Mouse (Mus musculus) limb, embryonic 15.5 days (tissue): ENCODE data around the gene Agbl2. TPM values are rescaled to one million over a fixed set of nuclear protein-coding genes. Genes with fewer than 3 reads are reported as not detected.

Source experiments
- ATAC-seq: fragments of 200-750 bp; cut with Nextera tagmentation; 2 replicates; pipeline ENCODE4 v1.8.0; 2017; ENCODE audit warnings: low read depth, moderate TSS enrichment; ENCODE audit not compliant: insufficient number of reproducible peaks, low FRiP score, low TSS enrichment
- H3K27ac ChIP-seq: fragments of 300-500 bp; sonication (generic); 2 replicates; pipeline ENCODE4 v1.5.1; 2015; ENCODE audit warnings: moderate library complexity, mild to moderate bottlenecking, inconsistent platforms
- H3K27me3 ChIP-seq: fragments of 300-500 bp; sonication (generic); 2 replicates; pipeline ENCODE4 v1.6.1; 2015; ENCODE audit warnings: inconsistent platforms
- H3K36me3 ChIP-seq: fragments of 300-500 bp; sonication (generic); 2 replicates; pipeline ENCODE4 v1.6.1; 2015; ENCODE audit warnings: inconsistent platforms
- H3K4me1 ChIP-seq: fragments of 300-500 bp; sonication (generic); 2 replicates; pipeline ENCODE4 v1.6.1; 2015; ENCODE audit warnings: inconsistent platforms
- H3K4me2 ChIP-seq: fragments of 300-500 bp; sonication (generic); 2 replicates; pipeline ENCODE4 v1.6.1; 2015; ENCODE audit warnings: mild to moderate bottlenecking, inconsistent platforms
- H3K4me3 ChIP-seq: fragments of 300-500 bp; sonication (generic); 2 replicates; pipeline ENCODE4 v1.5.1; 2015; ENCODE audit warnings: mild to moderate bottlenecking, inconsistent platforms
- H3K9ac ChIP-seq: fragments of 300-500 bp; sonication (generic); 2 replicates; pipeline ENCODE4 v1.6.1; 2015; ENCODE audit warnings: inconsistent platforms
- H3K9me3 ChIP-seq: fragments of 300-500 bp; sonication (generic); 2 replicates; pipeline ENCODE4 v1.6.1; 2016; ENCODE audit warnings: inconsistent platforms
- WGBS: fragments of 180-500 bp; shearing (Covaris S2); methylation state at CpG from one replicate; pipeline ENCODE4 v1.1.7; 2015; 5-methylcytosine and 5-hydroxymethylcytosine counted together
- polyA plus RNA-seq: library from polyadenylated mRNA; unstranded; fragments of >200 nt; fragmentation: Nextera tagmentation; extraction: Ambion mirVana; gene quantifications from 2 replicates; pipeline ENCODE4 v1.2.1, GENCODE M21; 2015

The Agbl2 gene
- polyA plus RNA-seq, 1 experiment from 2014 or later = 1.2 TPM

- H3K27me3 ChIP-seq = no peaks in the 10 kb centered on the region
- H3K4me1 ChIP-seq = peaks cover 11% of the 10 kb centered on the region
- peak within 1 kb of the TSS; percentile 90 for H3K4me3 ChIP-seq
- peak within 1 kb of the TSS; percentile 84 for H3K9ac ChIP-seq
- peaks cover 20% of the 10 kb centered on the region for H3K36me3 ChIP-seq
- peak; percentile 92 for ATAC-seq
- peak within 1 kb of the TSS; percentile 67 for H3K4me2 ChIP-seq
- under 1% methylated on average over 67 of the region's 67 CpGs for WGBS
- no peaks in the 10 kb centered on the region for H3K9me3 ChIP-seq
- H3K27ac ChIP-seq = peak within 1 kb of the TSS; percentile 82
Measured at GRCm38 (mm10) chr2:90846955-90847680, 64.6 kb downstream of the Agbl2 start, which contains the start of gene Mtch2. Mtch2 (plus strand) TSS chr2:90847155.

DNA sequence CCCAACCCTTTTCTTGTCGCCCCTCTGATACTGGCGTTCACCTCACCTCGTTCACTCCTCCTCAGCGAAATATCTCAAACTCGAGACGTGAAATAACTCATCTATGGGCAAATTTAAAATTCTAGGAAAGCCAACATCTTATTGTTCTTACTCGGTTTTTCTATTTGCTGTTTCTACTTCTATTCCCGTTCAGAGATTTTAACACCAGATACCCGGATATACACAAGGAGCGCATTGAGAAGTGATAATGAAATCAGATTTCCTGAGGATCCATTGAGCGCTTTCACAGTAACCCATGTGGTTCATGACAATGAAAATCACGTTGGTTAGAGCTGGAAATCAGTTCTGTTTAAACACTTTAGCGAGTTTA is 65.1 kb downstream of the Agbl2 start:
- no peak for ATAC-seq
- H3K9me3 ChIP-seq = no peaks in the 10 kb centered on the region
- peak overlapping the region; percentile 90 for H3K4me3 ChIP-seq
- peak overlapping the region; percentile 84 for H3K9ac ChIP-seq
- under 1% methylated on average over 13 of the region's 13 CpGs for WGBS
- H3K4me2 ChIP-seq = peak overlapping the region; percentile 67
- peaks cover 26% of the 10 kb centered on the region for H3K36me3 ChIP-seq
- peak overlapping the region; percentile 82 for H3K27ac ChIP-seq
- no peaks in the 10 kb centered on the region for H3K27me3 ChIP-seq
- peaks cover 11% of the 10 kb centered on the region for H3K4me1 ChIP-seq

- no peaks in the 10 kb centered on the region for H3K27me3 ChIP-seq
- H3K4me3 ChIP-seq = peak overlapping the region; percentile 90
- peak overlapping the region; percentile 67 for H3K4me2 ChIP-seq
- H3K27ac ChIP-seq = no peak overlapping the region
- ATAC-seq = no peak
- 82% methylated on average over 5 of the region's 5 CpGs for WGBS
- H3K36me3 ChIP-seq = peaks cover 32% of the 10 kb centered on the region
- H3K9ac ChIP-seq = no peak overlapping the region
- no peaks in the 10 kb centered on the region for H3K9me3 ChIP-seq
- peaks cover 11% of the 10 kb centered on the region for H3K4me1 ChIP-seq
Measured at GRCm38 (mm10) chr2:90848331-90848730, 65.8 kb downstream of the Agbl2 start.

- Histone ChIP-seq H3K36me3 (peaks cover 44% of the 10 kb centered on the region), H3K9me3 (no peaks in the 10 kb centered on the region), H3K27me3 (no peaks in the 10 kb centered on the region), H3K9ac (no peak overlapping the region), H3K4me2 (no peak overlapping the region), H3K27ac (no peak overlapping the region), H3K4me1 (peaks cover 11% of the 10 kb centered on the region), H3K4me3 (no peak overlapping the region)
- ATAC-seq = no peak
- WGBS = 94% methylated on average over 1 of the region's 1 CpGs
Measured at GRCm38 (mm10) chr2:90850401-90850800, 67.9 kb downstream of the Agbl2 start.

- ATAC-seq = no peak
- no peak overlapping the region for H3K27ac ChIP-seq
- no peaks in the 10 kb centered on the region for H3K9me3 ChIP-seq
- no peaks in the 10 kb centered on the region for H3K27me3 ChIP-seq
- 90% methylated on average over 2 of the region's 2 CpGs for WGBS
- H3K4me2 ChIP-seq = no peak overlapping the region
- peaks cover 63% of the 10 kb centered on the region for H3K36me3 ChIP-seq
- no peak overlapping the region for H3K4me3 ChIP-seq
- H3K9ac ChIP-seq = no peak overlapping the region
- H3K4me1 ChIP-seq = no peaks in the 10 kb centered on the region
Measured at GRCm38 (mm10) chr2:90861486-90861885, 79.0 kb downstream of the Agbl2 start.

DNA sequence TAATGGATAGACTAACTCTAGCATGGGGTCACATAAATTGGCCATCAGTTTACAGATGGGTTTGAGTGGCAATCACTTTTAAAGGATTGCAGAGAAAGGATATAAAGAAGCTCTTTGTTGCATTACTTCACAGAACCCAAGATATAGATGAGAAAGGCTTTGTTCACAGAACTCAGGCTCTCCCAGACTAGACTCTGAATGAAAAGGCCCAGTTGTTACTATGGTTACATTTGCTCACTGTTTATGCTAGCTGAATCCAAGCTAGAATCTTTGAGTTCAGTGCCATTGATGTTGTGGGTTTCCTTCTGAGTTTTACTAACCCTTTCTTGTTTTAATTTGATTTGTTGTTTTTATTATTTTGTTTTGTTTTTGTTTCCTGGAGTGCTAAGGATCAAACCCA is 81.7 kb downstream of the Agbl2 start:
- no peak overlapping the region for H3K27ac ChIP-seq
- no peaks in the 10 kb centered on the region for H3K4me1 ChIP-seq
- ATAC-seq = no peak
- no peak overlapping the region for H3K9ac ChIP-seq
- H3K9me3 ChIP-seq = no peaks in the 10 kb centered on the region
- H3K36me3 ChIP-seq = peaks cover 68% of the 10 kb centered on the region
- H3K27me3 ChIP-seq = no peaks in the 10 kb centered on the region
- H3K4me2 ChIP-seq = no peak overlapping the region
- no peak overlapping the region for H3K4me3 ChIP-seq

DNA sequence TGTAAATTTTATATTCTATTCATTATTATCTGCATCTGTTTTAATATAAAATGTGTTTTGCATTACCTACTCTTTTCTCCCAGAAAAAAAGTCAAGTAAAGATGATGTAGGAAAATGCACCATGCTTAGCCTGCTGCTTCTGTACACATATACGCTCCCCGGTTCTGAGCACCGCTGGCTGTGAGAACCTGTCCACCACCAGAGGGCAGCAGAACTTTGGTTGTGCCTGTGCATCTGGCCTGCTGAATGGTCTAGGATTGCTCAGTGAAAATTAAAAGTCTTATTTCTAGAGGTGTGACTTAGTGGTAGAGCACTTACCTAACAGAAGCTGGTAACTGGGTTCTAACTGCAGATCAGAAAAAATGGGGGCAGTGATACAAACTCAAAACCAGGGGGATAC is 84.0 kb downstream of the Agbl2 start:
- peak; percentile 80; the same call in 1 of the 2 replicates for ATAC-seq

DNA sequence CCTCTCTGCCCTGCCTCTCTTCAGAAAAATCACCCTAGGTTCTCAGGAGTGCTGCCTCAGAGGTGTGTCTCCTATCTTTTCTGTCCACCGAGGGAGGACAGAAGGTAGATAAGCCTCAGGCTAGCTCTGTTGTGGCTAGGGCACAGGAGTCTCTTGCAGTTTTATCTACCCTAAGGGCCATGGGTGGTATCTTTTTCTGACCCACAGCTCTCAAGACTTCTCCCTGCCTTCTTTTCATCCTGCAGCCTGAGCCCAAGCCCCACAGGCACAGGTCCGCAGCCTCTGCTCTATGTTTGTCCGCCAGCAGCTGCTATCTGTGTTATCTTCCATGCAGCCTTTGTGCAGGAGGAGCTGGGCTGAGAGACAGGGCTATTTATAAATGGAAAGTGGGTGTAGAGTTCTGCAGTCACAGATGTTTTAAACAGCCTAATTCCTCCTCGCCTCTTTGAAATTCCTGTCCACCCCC is 87.6 kb downstream of the Agbl2 start:
- no peak overlapping the region for H3K27ac ChIP-seq
- 44% methylated on average over 4 of the region's 4 CpGs for WGBS
- no peak overlapping the region for H3K4me3 ChIP-seq
- H3K4me2 ChIP-seq = no peak overlapping the region
- no peaks in the 10 kb centered on the region for H3K9me3 ChIP-seq
- no peaks in the 10 kb centered on the region for H3K4me1 ChIP-seq
- ATAC-seq = no peak
- no peak overlapping the region for H3K9ac ChIP-seq
- H3K27me3 ChIP-seq = no peaks in the 10 kb centered on the region
- H3K36me3 ChIP-seq = peaks cover 23% of the 10 kb centered on the region; the same call in 1 of the 2 replicates

More for the DNA sequence above, 84.0 kb downstream of the Agbl2 start:
- Histone ChIP-seq H3K27ac (no peak overlapping the region), H3K9ac (no peak overlapping the region), H3K4me2 (no peak overlapping the region), H3K4me1 (no peaks in the 10 kb centered on the region), H3K36me3 (peaks cover 52% of the 10 kb centered on the region), H3K27me3 (no peaks in the 10 kb centered on the region), H3K4me3 (no peak overlapping the region), H3K9me3 (no peaks in the 10 kb centered on the region)
- 21% methylated on average over 3 of the region's 3 CpGs for WGBS

DNA sequence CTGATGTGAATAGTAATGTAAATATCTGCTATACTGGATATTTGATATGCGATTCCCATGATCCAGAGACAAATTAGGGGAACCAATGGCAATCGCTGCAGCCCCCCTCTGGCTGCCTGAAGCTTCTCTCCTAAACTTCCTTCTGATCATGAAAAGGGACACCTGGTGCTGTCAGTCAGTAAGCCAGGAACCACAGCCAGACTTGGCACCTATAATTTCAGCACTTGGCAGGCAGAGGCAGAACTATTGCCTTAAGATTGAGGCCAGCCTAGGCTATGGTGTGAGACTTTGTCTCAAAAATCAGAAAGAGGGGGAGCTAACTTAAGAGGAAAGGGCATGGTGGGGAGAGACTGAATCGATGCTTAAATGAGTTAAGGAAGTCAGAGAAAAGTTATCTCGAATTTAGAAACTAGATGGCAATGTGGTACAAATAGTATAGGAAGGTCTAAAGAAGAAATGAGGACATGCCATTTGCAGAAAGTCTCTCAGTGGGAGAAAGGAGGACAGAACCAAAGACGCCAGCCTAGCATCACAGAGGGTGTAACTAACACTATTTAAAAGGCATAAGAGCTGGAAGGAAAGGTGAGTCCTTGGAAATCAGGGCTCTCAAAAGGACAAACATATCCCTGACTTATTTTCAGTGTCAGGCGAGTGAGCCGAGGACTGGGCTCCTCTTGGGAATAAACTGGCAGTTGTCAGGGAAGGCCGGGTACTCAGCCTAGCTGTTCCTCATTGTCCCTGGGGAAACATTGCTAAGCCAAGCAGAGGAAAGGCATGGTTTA is 88.8 kb downstream of the Agbl2 start:
- no peak for ATAC-seq
- 63% methylated on average over 8 of the region's 8 CpGs for WGBS
- H3K27ac ChIP-seq = 0 out of 2 replicates have a peak overlapping the region, but pooled peaks have one; percentile 14

GRCm38 (mm10) chr2:90874025-90874424 is 91.5 kb downstream of the Agbl2 start:
- H3K4me3 ChIP-seq = no peak overlapping the region
- WGBS = 70% methylated on average over 1 of the region's 1 CpGs
- no peak for ATAC-seq

More for the DNA sequence above, 88.8 kb downstream of the Agbl2 start:
- Histone ChIP-seq H3K4me1 (no peaks in the 10 kb centered on the region), H3K4me2 (no peak overlapping the region), H3K9ac (no peak overlapping the region), H3K4me3 (no peak overlapping the region), H3K27me3 (no peaks in the 10 kb centered on the region), H3K9me3 (no peaks in the 10 kb centered on the region), H3K36me3 (peaks cover 13% of the 10 kb centered on the region; the same call in 1 of the 2 replicates)

GRCm38 (mm10) chr2:90875239-90875638 is 92.7 kb downstream of the Agbl2 start:
- Histone ChIP-seq H3K9me3 (no peaks in the 10 kb centered on the region), H3K4me2 (no peak overlapping the region), H3K36me3 (no peaks in the 10 kb centered on the region), H3K9ac (no peak overlapping the region), H3K27ac (no peak overlapping the region), H3K4me1 (no peaks in the 10 kb centered on the region), H3K4me3 (no peak overlapping the region), H3K27me3 (no peaks in the 10 kb centered on the region)
- ATAC-seq = no peak
- 63% methylated on average over 2 of the region's 2 CpGs for WGBS

More at GRCm38 (mm10) chr2:90874025-90874424, 91.5 kb downstream of the Agbl2 start:
- Histone ChIP-seq H3K36me3 (no peaks in the 10 kb centered on the region), H3K9ac (no peak overlapping the region), H3K27ac (no peak overlapping the region), H3K4me2 (no peak overlapping the region), H3K4me1 (no peaks in the 10 kb centered on the region), H3K9me3 (no peaks in the 10 kb centered on the region), H3K27me3 (no peaks in the 10 kb centered on the region)
